Mouse (Mus musculus) hindbrain, postnatal 0 days (tissue): ENCODE measurements around the gene Whrn. TPM values are rescaled to one million over a fixed set of nuclear protein-coding genes. Genes with fewer than 3 reads are reported as not detected.

Experiments
- ATAC-seq: fragments of 200-750 bp; cut with Nextera tagmentation; 2 replicates; pipeline ENCODE4 v1.8.0; 2017; ENCODE audit warnings: mild to moderate bottlenecking, moderate TSS enrichment, moderate library complexity
- DNase-seq: peaks from one replicate; pipeline ENCODE4 v3.0.0-alpha.2; 2015; ENCODE audit warnings: low spot score
- H3K27ac ChIP-seq: fragments of 300-500 bp; sonication (generic); 2 replicates; pipeline ENCODE4 v1.5.1; 2014; ENCODE audit warnings: mild to moderate bottlenecking
- H3K27me3 ChIP-seq: fragments of 300-500 bp; sonication (generic); 2 replicates; pipeline ENCODE4 v1.6.1; 2014; ENCODE audit warnings: low read length, mixed read lengths; ENCODE audit not compliant: insufficient read depth
- H3K36me3 ChIP-seq: fragments of 300-500 bp; sonication (generic); 2 replicates; pipeline ENCODE4 v1.6.1; 2014; ENCODE audit warnings: low read length, mixed read lengths; ENCODE audit not compliant: insufficient read depth
- H3K4me1 ChIP-seq: fragments of 300-500 bp; sonication (generic); 2 replicates; pipeline ENCODE4 v1.6.1; 2014; ENCODE audit warnings: antibody characterized with exemption, low read length, mixed read lengths; ENCODE audit not compliant: insufficient read depth
- H3K4me2 ChIP-seq: fragments of 300-500 bp; sonication (generic); 2 replicates; pipeline ENCODE4 v1.6.1; 2014; ENCODE audit warnings: low read depth, mild to moderate bottlenecking, low read length, moderate library complexity, mixed read lengths
- H3K4me3 ChIP-seq: fragments of 300-500 bp; sonication (generic); 2 replicates; pipeline ENCODE4 v1.5.1; 2014; ENCODE audit warnings: low read length
- H3K9ac ChIP-seq: fragments of 300-500 bp; sonication (generic); replicated peaks from 2 replicates; pipeline ENCODE4 v1.6.1; 2014; ENCODE audit warnings: mild to moderate bottlenecking, low read length, moderate library complexity, mixed read lengths
- H3K9me3 ChIP-seq: fragments of 300-500 bp; sonication (generic); 2 replicates; pipeline ENCODE4 v1.6.1; 2016; ENCODE audit warnings: low read length, mixed read lengths
- CTCF ChIP-seq: IDR thresholded peaks from 2 replicates; pipeline ENCODE4 v1.5.1; 2016; ENCODE audit warnings: antibody characterized with exemption, control low read depth, low read depth
- WGBS: fragments of 180-500 bp; shearing (Covaris S2); extraction: QIAGEN DNeasy Blood & Tissue Kit; methylation state at CpG from one replicate; pipeline ENCODE4 v1.1.7; 2014; 5-methylcytosine and 5-hydroxymethylcytosine counted together
- polyA plus RNA-seq: library from polyadenylated mRNA; unstranded; fragments of >200 nt; fragmentation: Nextera tagmentation; extraction: Ambion mirVana; gene quantifications from 2 replicates; pipeline ENCODE4 v1.2.1, GENCODE M21; 2015
- total RNA-seq: library from RNA; depleted of rRNA; stranded (reverse); fragments of >200 nt; gene quantifications from 2 replicates; pipeline ENCODE4 v1.2.3, GENCODE M21; 2014

Whrn gene
- total and polyA plus RNA-seq, 2 experiments from 2014 or later, result 4.7 to 34.6 TPM

GRCm38 (mm10) chr4:63508232-63508631 lies 12.4 kb upstream of the Whrn start:
- H3K9ac ChIP-seq, result no peak overlapping the region
- DNase-seq (peak; percentile 54), ATAC-seq (no peak)
- no peaks in the 10 kb centered on the region for H3K4me1 ChIP-seq
- H3K27ac ChIP-seq, result no peak overlapping the region
- no peaks in the 10 kb centered on the region for H3K9me3 ChIP-seq
- no peaks in the 10 kb centered on the region for H3K36me3 ChIP-seq
- no peak overlapping the region for H3K4me3 ChIP-seq
- H3K4me2 ChIP-seq, result no peak overlapping the region
- no peaks in the 10 kb centered on the region for H3K27me3 ChIP-seq
- WGBS, result 33% methylated on average over 4 of the region's 4 CpGs
- peak; percentile 63 for TF ChIP-seq CTCF

DNA sequence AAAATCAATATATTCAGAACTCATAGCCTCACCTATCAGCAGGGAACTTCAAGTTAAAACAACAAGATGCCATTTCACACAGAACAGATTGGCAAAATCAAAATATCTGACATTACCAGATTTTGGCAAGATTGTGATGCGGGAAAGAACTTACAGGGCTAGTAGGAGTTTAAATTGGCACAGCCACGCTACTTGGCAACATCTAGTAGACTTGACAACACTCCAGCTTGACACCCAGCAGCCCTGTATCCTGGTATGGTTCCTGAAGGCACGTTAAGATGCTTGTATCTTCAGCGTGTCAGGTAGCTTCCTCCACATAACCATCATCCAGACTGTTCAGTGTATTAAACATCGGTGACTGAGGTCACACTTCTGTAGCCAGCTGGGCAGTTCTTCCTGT lies 11.7 kb upstream of the Whrn start:
- TF ChIP-seq CTCF, result no peak
- DNase-seq (no peak), ATAC-seq (no peak)
- Histone ChIP-seq H3K4me2 (no peak overlapping the region), H3K36me3 (no peaks in the 10 kb centered on the region), H3K9me3 (no peaks in the 10 kb centered on the region), H3K4me1 (no peaks in the 10 kb centered on the region), H3K27ac (no peak overlapping the region), H3K4me3 (no peak overlapping the region), H3K9ac (no peak overlapping the region), H3K27me3 (no peaks in the 10 kb centered on the region)
- WGBS, result 72% methylated on average over 5 of the region's 5 CpGs

- H3K4me3 ChIP-seq, result no peak overlapping the region
- no peak for TF ChIP-seq CTCF
- no peak overlapping the region for H3K9ac ChIP-seq
- 73% methylated on average over 5 of the region's 5 CpGs for WGBS
- no peak for ATAC-seq
- H3K36me3 ChIP-seq, result no peaks in the 10 kb centered on the region
- H3K4me2 ChIP-seq, result no peak overlapping the region
- H3K4me1 ChIP-seq, result no peaks in the 10 kb centered on the region
- no peaks in the 10 kb centered on the region for H3K27me3 ChIP-seq
- no peak for DNase-seq
- no peaks in the 10 kb centered on the region for H3K9me3 ChIP-seq
- H3K27ac ChIP-seq, result no peak overlapping the region
These were observed 8.2 kb upstream of the Whrn start for GRCm38 (mm10) chr4:63503949-63504348.

DNA sequence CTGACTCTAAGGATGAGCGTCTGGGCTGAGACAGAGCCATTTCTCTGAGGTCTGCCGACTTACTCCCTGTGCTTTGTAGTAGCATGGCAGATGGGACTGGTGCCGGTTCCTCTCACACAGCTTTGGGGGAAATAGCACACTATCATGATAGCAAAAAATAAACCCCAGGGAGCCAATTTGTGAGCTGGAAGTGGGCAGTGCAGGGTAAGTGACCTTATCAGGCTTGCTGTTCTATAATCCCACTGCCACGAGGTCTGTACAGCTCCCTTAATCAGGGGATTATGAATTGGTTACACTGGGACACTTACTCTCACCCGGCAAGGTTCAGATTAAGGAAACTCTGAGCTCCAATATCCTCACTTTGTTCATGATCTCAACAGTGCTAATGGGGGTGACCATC lies 5.3 kb upstream of the Whrn start:
- no peaks in the 10 kb centered on the region; the same call in 1 of the 2 replicates for H3K4me1 ChIP-seq
- H3K9ac ChIP-seq, result no peak overlapping the region
- WGBS, result 64% methylated on average over 5 of the region's 5 CpGs
- H3K9me3 ChIP-seq, result no peaks in the 10 kb centered on the region
- no peak overlapping the region for H3K4me2 ChIP-seq
- DNase-seq (no peak), ATAC-seq (no peak)
- no peak overlapping the region for H3K4me3 ChIP-seq
- H3K27me3 ChIP-seq, result no peaks in the 10 kb centered on the region
- TF ChIP-seq CTCF, result no peak
- H3K36me3 ChIP-seq, result no peaks in the 10 kb centered on the region
- H3K27ac ChIP-seq, result no peak overlapping the region

DNA sequence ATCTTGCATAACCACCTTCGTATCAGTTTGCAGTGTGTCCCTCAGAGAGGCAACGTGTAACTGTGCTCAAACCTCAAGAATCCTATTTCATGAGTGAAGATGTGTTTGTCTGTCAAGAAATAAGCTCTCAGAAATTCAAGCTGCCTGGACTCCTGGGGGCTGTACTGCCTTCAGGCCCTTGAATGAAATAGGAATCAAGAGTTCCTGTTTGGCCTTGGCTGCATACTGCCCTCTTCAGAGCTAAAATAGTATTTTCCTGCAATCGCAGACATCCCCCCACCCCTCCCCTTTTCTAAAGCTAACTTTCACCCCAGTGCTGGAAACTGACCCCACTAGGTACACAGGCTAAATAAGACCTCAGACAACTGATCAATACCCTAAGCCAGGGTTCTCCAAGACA lies 2.6 kb upstream of the Whrn start:
- no peak for ATAC-seq

DNA sequence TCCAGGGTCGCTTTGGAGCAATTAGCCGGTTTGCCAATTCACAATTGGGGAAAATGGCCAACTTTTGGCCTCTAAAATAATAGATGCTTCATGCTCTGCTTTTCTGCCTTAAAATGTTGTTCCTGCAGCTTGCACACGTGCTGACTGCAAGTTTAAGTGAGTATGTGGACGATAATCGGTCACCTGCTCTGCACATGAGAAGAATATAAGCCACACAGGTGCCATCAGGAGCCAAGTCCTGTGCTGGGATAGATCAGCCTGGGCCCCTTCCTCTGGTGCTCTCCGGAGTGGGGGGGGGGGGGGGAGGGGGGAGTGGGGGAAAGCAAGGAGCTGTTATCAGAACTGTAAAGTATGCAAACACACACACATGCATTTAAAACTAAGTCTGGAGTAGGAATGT lies 521 bp upstream of the Whrn start:
- Histone ChIP-seq H3K4me2 (peak overlapping the region; percentile 80), H3K9me3 (no peaks in the 10 kb centered on the region), H3K27ac (no peak overlapping the region), H3K4me1 (peaks cover 20% of the 10 kb centered on the region), H3K36me3 (no peaks in the 10 kb centered on the region), H3K4me3 (peak overlapping the region; percentile 63), H3K9ac (peak overlapping the region; percentile 62; the same call in 1 of the 2 replicates), H3K27me3 (no peaks in the 10 kb centered on the region)
- 6% methylated on average over 6 of the region's 6 CpGs for WGBS
- TF ChIP-seq CTCF, result no peak
- DNase-seq (no peak), ATAC-seq (no peak)

More for the DNA sequence above, 2.6 kb upstream of the Whrn start:
- peak; percentile 47 for DNase-seq
- Histone ChIP-seq H3K27ac (no peak overlapping the region), H3K4me2 (no peak overlapping the region), H3K4me1 (peaks cover 14% of the 10 kb centered on the region), H3K9me3 (no peaks in the 10 kb centered on the region), H3K36me3 (no peaks in the 10 kb centered on the region), H3K9ac (no peak overlapping the region), H3K27me3 (no peaks in the 10 kb centered on the region), H3K4me3 (no peak overlapping the region)
- 28% methylated on average over 3 of the region's 3 CpGs for WGBS
- TF ChIP-seq CTCF, result peak; percentile 61

- H3K4me2 ChIP-seq, result peak overlapping the region; percentile 80
- no peaks in the 10 kb centered on the region for H3K9me3 ChIP-seq
- no peak for TF ChIP-seq CTCF
- H3K36me3 ChIP-seq, result no peaks in the 10 kb centered on the region
- H3K27ac ChIP-seq, result 0 out of 2 replicates have a peak overlapping the region, but pooled peaks have one; percentile 26
- H3K4me1 ChIP-seq, result peaks cover 20% of the 10 kb centered on the region
- no peaks in the 10 kb centered on the region for H3K27me3 ChIP-seq
- peak overlapping the region; percentile 63 for H3K4me3 ChIP-seq
- WGBS, result under 1% methylated on average over 99 of the region's 107 CpGs
- peak overlapping the region; percentile 62 for H3K9ac ChIP-seq
- ATAC-seq, result peak; percentile 48
- peak; percentile 68 for DNase-seq
These were observed 550 bp downstream of the Whrn start for GRCm38 (mm10) chr4:63494967-63495914.
